Mouse (Mus musculus): Measurements from ENCODE around the gene Cul4a. TPM values are rescaled to one million over a fixed set of nuclear protein-coding genes. Genes with fewer than 3 reads are reported as not detected.

Cul4a gene
- polyA plus RNA-seq, 1 experiment from 2014 or later, result 62.9 TPM

DNA sequence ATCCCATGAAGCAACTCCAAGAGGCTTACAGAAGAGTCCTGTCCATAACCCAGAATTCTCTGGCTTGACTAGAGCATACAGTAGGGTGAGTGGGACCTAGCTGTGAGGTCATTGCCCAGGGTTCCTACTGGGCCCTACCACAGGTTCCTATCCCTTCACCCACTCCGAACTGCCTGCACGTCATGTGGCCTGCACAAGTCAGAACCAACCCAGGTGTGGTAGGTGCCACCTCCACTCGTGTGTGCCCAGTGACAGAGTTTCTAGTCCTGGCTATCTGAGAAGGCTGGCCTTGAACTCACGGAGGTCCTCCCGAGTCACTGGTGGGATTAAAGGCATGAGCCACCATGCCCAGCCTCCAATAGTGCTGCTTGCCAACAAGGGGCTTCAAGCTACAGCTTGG lies 72.7 kb downstream of the Cul4a start:
- H3K4me2 ChIP-seq (ENCODE audit: low read depth, low read length), result no peak overlapping the region
- no peak overlapping the region for H3K4me3 ChIP-seq (ENCODE audit: low read depth, low read length)
- TF ChIP-seq CTCF (IDR thresholded peaks at IDR 0.05; ENCODE audit: low read depth), result no peak
- no peak for TF ChIP-seq EP300 (IDR thresholded peaks at IDR 0.05; ENCODE audit: low read depth)
- H3K9me3 ChIP-seq (ENCODE audit: low read length), result no peaks in the 10 kb centered on the region
- no peaks in the 10 kb centered on the region for H3K4me1 ChIP-seq (ENCODE audit: insufficient read depth)
- 88% methylated on average over 5 of the region's 5 CpGs for WGBS (ENCODE audit: insufficient replicate concordance)
- DNase-seq, result no peak
- ATAC-seq, result peak; percentile 21; the same call in 1 of the 2 replicates
- H3K36me3 ChIP-seq (replicated peaks; ENCODE audit: insufficient read depth, low read length), result peaks cover 42% of the 10 kb centered on the region
- H3K9ac ChIP-seq (replicated peaks), result no peak overlapping the region
- H3K27me3 ChIP-seq (ENCODE audit: insufficient read depth, low read length), result no peaks in the 10 kb centered on the region
- H3K27ac ChIP-seq (ENCODE audit: low read depth), result no peak overlapping the region

DNA sequence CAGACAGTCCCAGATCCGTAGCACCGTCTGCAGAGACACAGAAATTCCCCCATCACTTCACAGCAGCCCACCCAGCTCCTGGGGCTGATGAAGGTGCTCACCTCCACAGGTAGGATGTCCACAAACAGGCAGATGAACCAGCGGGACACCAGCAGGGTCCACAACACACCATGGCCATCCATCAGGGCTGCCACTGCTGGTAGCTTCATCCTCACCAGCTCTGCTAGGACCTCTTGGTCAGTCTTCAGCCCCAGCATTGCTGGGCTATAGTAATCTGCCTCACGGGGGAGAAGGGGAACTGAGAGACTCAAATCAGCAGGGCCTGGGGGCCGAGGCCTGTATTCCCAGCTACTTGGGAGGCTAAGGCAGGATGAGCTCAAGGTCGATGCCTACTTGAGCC lies 74.1 kb downstream of the Cul4a start:
- Histone ChIP-seq H3K4me3 (ENCODE audit: low read depth, low read length) (no peak overlapping the region), H3K27ac (ENCODE audit: low read depth) (no peak overlapping the region), H3K27me3 (ENCODE audit: insufficient read depth, low read length) (no peaks in the 10 kb centered on the region), H3K4me2 (ENCODE audit: low read depth, low read length) (no peak overlapping the region), H3K9me3 (ENCODE audit: low read length) (no peaks in the 10 kb centered on the region), H3K9ac (replicated peaks) (no peak overlapping the region), H3K4me1 (ENCODE audit: insufficient read depth) (no peaks in the 10 kb centered on the region), H3K36me3 (replicated peaks; ENCODE audit: insufficient read depth, low read length) (peaks cover 29% of the 10 kb centered on the region)
- ATAC-seq, result no peak
- TF ChIP-seq CTCF (IDR thresholded peaks at IDR 0.05; ENCODE audit: low read depth) (no peak), EP300 (IDR thresholded peaks at IDR 0.05; ENCODE audit: low read depth) (no peak)
- 68% methylated on average over 6 of the region's 6 CpGs for WGBS (ENCODE audit: insufficient replicate concordance)
- DNase-seq, result no peak

DNA sequence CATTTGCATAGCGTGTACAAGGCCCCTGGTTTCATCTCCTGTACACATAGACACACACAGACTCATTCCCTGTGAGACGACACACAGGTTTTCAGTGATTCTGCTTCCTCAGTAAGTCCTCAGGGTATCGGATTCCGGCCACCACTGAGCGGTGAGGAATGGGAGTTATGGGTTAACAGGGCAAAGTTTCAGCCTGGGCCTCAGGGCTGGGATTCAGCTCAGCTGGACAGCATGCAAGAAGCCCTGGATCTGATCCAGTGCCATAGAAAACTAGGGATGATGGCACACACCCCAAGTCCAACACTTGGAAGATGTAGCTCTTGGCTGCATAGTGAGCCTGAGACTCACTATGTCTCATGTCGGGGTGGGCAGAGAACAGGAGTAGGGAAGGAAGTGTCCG lies 74.5 kb downstream of the Cul4a start:
- H3K36me3 ChIP-seq (replicated peaks; ENCODE audit: insufficient read depth, low read length), result peaks cover 26% of the 10 kb centered on the region
- H3K9ac ChIP-seq (replicated peaks), result no peak overlapping the region
- no peak overlapping the region for H3K4me3 ChIP-seq (ENCODE audit: low read depth, low read length)
- TF ChIP-seq EP300 (IDR thresholded peaks at IDR 0.05; ENCODE audit: low read depth) (no peak), CTCF (IDR thresholded peaks at IDR 0.05; ENCODE audit: low read depth) (no peak)
- WGBS (ENCODE audit: insufficient replicate concordance), result 71% methylated on average over 7 of the region's 7 CpGs
- no peaks in the 10 kb centered on the region for H3K9me3 ChIP-seq (ENCODE audit: low read length)
- no peaks in the 10 kb centered on the region for H3K27me3 ChIP-seq (ENCODE audit: insufficient read depth, low read length)
- ATAC-seq (no peak), DNase-seq (no peak)
- H3K4me1 ChIP-seq (ENCODE audit: insufficient read depth), result no peaks in the 10 kb centered on the region
- H3K27ac ChIP-seq (ENCODE audit: low read depth), result no peak overlapping the region
- no peak overlapping the region for H3K4me2 ChIP-seq (ENCODE audit: low read depth, low read length)

DNA sequence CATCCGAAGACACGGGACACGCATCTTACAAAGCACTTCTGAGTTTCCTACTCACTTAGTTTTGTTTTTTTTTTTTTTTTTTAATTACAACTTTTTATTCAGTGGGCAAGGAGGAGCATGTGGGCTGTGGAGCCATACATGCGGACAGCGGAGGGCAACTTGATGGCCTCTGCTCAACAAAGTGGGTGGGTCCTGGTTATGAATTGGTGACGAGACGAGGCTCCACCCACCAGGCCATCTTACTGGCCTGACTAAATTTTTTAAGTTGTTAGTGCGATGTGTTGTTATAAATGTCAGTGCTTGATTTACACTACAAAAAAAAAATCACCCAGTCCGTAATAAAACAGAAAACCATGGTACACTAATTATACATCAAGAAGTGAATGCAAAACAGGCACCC lies 75.0 kb downstream of the Cul4a start:
- Histone ChIP-seq H3K4me3 (ENCODE audit: low read depth, low read length) (no peak overlapping the region), H3K4me2 (ENCODE audit: low read depth, low read length) (no peak overlapping the region), H3K27me3 (ENCODE audit: insufficient read depth, low read length) (no peaks in the 10 kb centered on the region), H3K27ac (ENCODE audit: low read depth) (no peak overlapping the region), H3K4me1 (ENCODE audit: insufficient read depth) (no peaks in the 10 kb centered on the region), H3K9me3 (ENCODE audit: low read length) (no peaks in the 10 kb centered on the region), H3K9ac (replicated peaks) (no peak overlapping the region), H3K36me3 (replicated peaks; ENCODE audit: insufficient read depth, low read length) (peaks cover 21% of the 10 kb centered on the region)
- WGBS (ENCODE audit: insufficient replicate concordance), result 67% methylated on average over 9 of the region's 9 CpGs
- ATAC-seq (no peak), DNase-seq (no peak)
- TF ChIP-seq EP300 (IDR thresholded peaks at IDR 0.05; ENCODE audit: low read depth) (no peak), CTCF (IDR thresholded peaks at IDR 0.05; ENCODE audit: low read depth) (no peak)

DNA sequence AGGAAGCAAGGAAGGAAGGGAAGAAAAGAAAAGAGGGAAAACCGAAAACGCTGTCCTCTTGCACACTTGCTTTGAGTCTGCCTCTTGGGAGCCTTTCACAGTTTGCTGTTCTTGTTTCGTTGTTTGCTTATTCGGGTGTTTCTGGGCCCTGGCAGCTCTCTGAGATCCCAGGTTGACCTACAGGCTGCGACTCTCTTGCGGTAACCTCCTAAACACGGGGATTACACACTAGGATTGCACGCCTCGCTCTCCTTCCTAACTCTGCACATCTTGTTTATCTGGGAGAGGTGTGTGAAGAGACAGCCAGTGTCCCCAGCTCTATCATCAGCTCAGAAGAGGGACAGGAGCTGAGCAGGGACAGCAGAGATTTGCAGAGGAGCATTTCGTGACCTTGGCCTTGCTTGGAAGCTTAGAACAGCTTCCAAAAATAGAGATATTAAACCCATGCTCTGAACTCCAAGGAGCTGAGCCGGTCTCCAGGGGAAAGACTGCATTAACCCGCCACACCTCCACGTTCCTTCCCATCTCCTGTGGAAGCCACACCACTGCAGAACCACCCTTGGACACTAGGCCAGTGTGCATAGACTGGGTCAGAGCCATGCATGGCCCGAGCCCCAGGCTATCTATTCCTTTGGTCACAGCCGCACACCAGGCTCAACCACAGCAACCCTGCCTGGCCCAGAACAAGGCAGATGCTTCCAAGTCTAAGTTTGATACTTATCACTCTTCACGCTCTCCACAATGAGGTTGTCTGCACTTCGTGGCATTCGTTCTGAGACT lies 75.7 kb downstream of the Cul4a start:
- no peaks in the 10 kb centered on the region for H3K9me3 ChIP-seq (ENCODE audit: low read length)
- H3K36me3 ChIP-seq (replicated peaks; ENCODE audit: insufficient read depth, low read length), result peaks cover 14% of the 10 kb centered on the region
- H3K27ac ChIP-seq (ENCODE audit: low read depth), result no peak overlapping the region
- ATAC-seq (no peak), DNase-seq (no peak)
- H3K4me3 ChIP-seq (ENCODE audit: low read depth, low read length), result no peak overlapping the region
- no peak overlapping the region for H3K4me2 ChIP-seq (ENCODE audit: low read depth, low read length)
- H3K27me3 ChIP-seq (ENCODE audit: insufficient read depth, low read length), result no peaks in the 10 kb centered on the region
- TF ChIP-seq CTCF (IDR thresholded peaks at IDR 0.05; ENCODE audit: low read depth) (no peak), EP300 (IDR thresholded peaks at IDR 0.05; ENCODE audit: low read depth) (no peak)
- H3K9ac ChIP-seq (replicated peaks), result no peak overlapping the region
- no peaks in the 10 kb centered on the region for H3K4me1 ChIP-seq (ENCODE audit: insufficient read depth)
- WGBS (ENCODE audit: insufficient replicate concordance), result 63% methylated on average over 18 of the region's 18 CpGs

DNA sequence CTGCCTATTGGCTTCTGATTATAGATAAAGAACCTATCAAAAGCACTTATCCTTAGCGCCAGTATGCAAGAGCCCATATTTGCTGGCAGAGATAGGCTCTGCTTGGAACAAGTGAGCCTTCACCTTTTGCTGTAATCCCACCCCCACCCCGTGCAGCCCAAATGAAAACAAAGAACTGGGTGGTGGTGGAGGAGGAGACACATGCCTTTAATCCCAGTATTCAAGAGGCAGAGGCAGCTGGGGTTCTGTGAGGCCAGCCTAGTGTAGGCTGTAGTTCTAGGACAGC lies 76.2 kb downstream of the Cul4a start:
- whole genome bisulfite sequencing (ENCODE audit: insufficient replicate concordance), result 35% methylated on average over 2 of the region's 2 CpGs
- no peak overlapping the region for H3K4me2 ChIP-seq (ENCODE audit: low read depth, low read length)
- no peak overlapping the region for H3K9ac ChIP-seq (replicated peaks)
- no peak for ATAC-seq
- no peak overlapping the region for H3K27ac ChIP-seq (ENCODE audit: low read depth)
- H3K36me3 ChIP-seq (replicated peaks; ENCODE audit: insufficient read depth, low read length), result peaks cover 10% of the 10 kb centered on the region; the same call in 1 of the 2 replicates
- no peak for DNase-seq
- no peak overlapping the region for H3K4me3 ChIP-seq (ENCODE audit: low read depth, low read length)
- H3K27me3 ChIP-seq (ENCODE audit: insufficient read depth, low read length), result no peaks in the 10 kb centered on the region
- no peaks in the 10 kb centered on the region for H3K9me3 ChIP-seq (ENCODE audit: low read length)
- H3K4me1 ChIP-seq (ENCODE audit: insufficient read depth), result no peaks in the 10 kb centered on the region
- no peak for TF ChIP-seq EP300 (IDR thresholded peaks at IDR 0.05; ENCODE audit: low read depth)
- TF ChIP-seq CTCF (IDR thresholded peaks at IDR 0.05; ENCODE audit: low read depth), result no peak
